Mouse (Mus musculus) 3T3-L1 (cell line): ENCODE measurements around the gene Itfg2.

Experiments used
- DNase-seq: peaks from one replicate; pipeline ENCODE4 v3.0.0-alpha.2; 2015; ENCODE audit warnings: low read depth, low spot score

The Itfg2 gene

DNA sequence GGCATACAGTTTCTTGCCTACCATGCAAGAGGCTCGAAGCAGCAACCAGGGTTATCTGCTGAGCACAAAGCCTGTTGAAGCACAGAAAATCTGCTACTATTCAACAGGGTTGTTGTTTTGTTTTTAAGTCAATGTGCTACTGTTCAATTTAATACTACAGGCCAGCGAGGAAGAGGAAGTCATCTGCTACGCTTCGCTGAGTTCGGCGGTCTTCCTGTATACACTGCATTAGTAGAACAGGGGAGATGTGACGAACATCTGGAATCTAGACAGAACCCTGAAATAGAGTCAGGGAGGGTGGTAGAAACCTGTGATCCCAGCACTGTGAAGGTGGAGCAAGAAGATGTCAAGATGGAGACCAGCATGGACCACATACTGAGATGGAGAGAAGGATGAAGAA, 41.0 kb downstream of the Itfg2 start:
- DNase-seq = no peak

DNA sequence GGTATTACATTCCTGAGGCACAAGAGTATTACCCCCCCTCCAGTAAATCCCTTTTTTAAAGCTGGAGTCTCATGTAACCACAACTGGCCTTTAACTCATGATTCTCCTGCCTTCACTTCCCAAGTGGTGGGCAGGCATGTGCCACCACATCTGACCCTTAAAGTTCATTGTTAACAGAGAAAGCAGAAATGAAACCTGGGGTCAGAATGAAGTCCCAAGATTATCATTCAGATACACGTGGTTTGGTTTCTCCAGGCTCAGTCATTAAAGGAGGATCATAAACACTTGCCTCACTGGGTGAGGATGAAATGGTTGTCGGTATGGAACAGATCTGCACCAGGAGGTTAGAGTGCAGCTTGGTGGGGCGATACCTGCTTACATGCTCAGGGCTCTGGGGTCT, 43.5 kb downstream of the Itfg2 start:
- DNase-seq = no peak

GRCm38 (mm10) chr6:128380594-128381167, 44.0 kb downstream of the Itfg2 start:
- peak; percentile 36 for DNase-seq

- DNase-seq = no peak
Measured at GRCm38 (mm10) chr6:128379636-128380035, 45.1 kb downstream of the Itfg2 start.

- DNase-seq = no peak
Measured at GRCm38 (mm10) chr6:128376371-128377085, 48.2 kb downstream of the Itfg2 start.

DNA sequence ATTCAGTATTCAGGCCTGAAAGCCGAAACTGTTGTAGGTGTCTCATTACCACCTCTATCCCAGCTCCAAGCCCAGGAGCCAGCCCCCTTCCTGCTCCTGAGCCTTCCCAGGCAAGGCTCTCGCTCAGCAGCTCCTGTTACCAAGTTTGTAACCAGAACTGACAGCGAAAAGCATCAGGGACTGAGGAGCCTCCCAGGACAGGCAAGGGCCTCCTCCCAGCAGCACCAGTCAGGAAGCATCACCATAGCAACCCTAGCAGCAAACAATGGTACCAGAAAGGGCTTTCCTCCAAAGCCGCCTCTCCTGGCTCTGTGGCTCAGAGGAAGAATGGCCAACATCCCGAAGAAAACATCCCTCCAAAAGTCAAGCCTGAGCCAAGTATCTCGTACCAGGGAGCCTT, 49.5 kb downstream of the Itfg2 start, which contains the start of the genes Tex52 and Gm44596:
Tex52 (plus strand) TSS at position 265 of the 400 bp plus-strand sequence.
Gm44596 (plus strand) TSS at position 312 of the 400 bp plus-strand sequence.
- DNase-seq = no peak

DNA sequence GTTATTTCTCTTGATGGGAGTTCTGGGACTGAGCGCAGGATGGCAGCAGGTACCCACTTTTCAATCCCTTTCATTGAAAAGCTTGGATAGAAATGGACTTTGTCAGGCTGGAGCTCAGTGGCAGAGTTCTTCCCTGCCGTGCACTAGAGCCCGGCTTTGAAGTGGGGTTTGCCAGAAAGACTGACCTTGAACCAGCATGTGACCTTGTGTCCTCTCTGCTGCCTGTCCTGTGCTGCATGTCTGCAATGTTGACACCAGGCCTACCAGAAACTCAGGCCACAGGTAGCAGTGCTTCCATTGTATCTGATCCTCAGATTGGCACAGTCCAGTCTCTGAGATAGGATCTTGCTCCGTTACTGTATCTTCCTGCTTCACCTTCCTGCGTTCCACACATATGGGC, 54.7 kb downstream of the Itfg2 start:
- no peak for DNase-seq

DNA sequence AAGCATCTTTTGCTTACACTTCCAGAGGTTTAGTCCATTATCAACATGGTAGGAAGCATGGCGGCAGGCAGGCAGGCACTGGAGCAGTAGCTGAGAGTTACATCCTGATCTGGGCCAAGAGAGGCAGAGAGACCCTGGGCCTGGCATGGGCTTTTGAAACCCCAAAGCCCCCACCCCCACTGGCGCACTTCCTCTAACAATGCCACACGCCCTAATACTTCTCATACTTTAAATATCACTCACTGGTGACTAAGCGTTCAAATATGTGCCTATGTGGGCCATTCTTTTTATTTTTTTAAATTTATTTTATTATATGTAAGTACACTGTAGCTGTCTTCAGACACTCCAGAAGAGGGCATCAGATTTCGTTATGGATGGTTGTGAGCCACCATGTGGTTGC, 58.3 kb downstream of the Itfg2 start:
- DNase-seq = peak; percentile 67

DNA sequence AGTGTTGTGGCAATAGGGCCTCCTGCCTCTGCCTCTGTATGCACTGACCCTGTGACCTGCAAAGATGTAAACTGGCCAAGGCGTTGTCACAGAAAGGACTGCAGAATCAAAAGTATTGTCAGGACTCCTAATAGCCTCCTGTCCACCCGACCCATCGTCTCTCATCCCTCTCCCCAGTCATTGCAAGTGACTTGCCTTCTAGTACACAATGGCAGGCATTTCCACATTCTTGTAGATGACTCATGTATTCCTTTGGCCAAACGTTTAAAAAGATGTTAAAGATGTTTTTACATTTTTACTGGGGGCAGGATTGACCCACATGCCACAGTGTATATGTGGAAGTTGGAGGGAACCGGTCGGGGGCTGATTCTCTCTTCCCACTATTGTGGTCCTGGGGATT, 60.0 kb downstream of the Itfg2 start:
- peak; percentile 88 for DNase-seq

- peak; percentile 72 for DNase-seq
Measured at GRCm38 (mm10) chr6:128363007-128363825, 61.5 kb downstream of the Itfg2 start.

DNA sequence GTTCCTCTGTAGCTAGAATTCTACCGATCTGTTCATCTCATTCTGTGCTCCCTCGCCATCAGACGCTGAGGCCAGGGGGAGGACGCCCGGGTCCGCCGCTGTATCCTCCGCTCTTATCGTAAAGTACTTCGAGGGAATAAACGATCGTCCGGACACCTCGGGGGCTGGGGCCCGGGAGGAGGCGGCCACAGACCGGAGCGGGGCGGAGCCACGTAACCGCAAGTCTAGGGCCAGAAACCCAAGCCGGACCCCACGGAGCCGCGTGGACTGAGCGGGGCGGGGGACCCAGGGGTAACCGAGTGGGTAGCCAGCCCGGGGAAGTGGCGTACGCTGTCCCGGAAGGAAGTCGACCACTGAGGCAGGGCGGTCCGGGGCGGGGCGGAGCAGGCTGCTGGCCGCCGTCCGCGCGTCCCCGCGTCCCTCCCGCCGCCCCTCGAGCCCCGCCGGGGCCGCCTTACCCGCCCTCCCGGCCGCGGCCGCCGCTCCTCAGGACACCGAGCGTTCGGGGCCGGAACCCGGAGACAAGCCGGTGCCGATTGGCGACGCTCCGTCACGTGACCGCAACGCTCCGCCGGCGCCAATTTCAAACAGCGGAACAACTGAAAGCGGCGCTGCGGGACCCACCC, 62.2 kb downstream of the Itfg2 start, which contains the start of the genes Rhno1 and Foxm1:
Rhno1 (minus strand) TSS at position 531 of the 626 bp plus-strand sequence.
Foxm1 (plus strand) TSS at position 587 of the 626 bp plus-strand sequence.
- DNase-seq = peak; percentile 85

- DNase-seq = no peak
Measured at GRCm38 (mm10) chr6:128361901-128362300, 62.8 kb downstream of the Itfg2 start.
